Comparison of ENCODE assay signal across 33 mouse cellular contexts in the genomic region with DNA sequence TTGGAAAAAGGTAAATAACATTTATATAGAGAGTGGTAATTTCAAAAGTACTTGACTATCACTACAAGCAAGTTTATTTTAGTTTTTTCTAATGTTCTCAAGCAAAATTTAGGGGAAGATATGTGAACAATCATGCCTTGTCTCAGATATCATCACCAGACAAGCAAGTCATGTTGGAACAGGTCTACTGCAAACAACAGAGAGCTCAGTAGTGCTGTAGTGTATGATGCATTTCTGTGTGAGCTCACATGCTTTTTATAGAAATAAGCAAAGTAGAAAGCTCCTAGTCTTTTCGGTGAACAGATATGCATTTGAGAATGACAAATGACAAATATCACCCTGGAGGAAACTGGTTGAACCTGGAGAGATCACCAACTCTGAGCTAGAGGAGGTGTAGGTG. TPM values are rescaled to one million over a fixed set of nuclear protein-coding genes. Genes with fewer than 3 reads are reported as not detected.
"Had no signal": no experiment of that assay in that cellular context is flagged by ENCODE, and none has a peak within 500 bp of the region (broad histone marks: within the 10 kb centered on the region; RNA-seq: fewer than 3 reads in every experiment).

Gene Skint8 (plus strand): TSS at position 301 of the 400 bp plus-strand sequence.

- H3K4me2 ChIP-seq: embryonic facial prominence, embryonic 12.5 days; embryonic facial prominence, embryonic 13.5 days; embryonic facial prominence, embryonic 15.5 days; forebrain, embryonic 12.5 days; forebrain, embryonic 13.5 days; forebrain, embryonic 15.5 days had no signal

- H3K36me3 ChIP-seq: embryonic facial prominence, embryonic 12.5 days; embryonic facial prominence, embryonic 13.5 days; embryonic facial prominence, embryonic 15.5 days; forebrain, embryonic 10.5 days; forebrain, embryonic 12.5 days; forebrain, embryonic 15.5 days; heart, embryonic 10.5 days had no signal

- H3K4me1 ChIP-seq: embryonic facial prominence, embryonic 12.5 days; embryonic facial prominence, embryonic 13.5 days; embryonic facial prominence, embryonic 15.5 days; forebrain, embryonic 10.5 days; forebrain, embryonic 12.5 days; forebrain, embryonic 13.5 days; forebrain, embryonic 15.5 days; heart, embryonic 10.5 days had no signal

- H3K4me3 ChIP-seq: embryonic facial prominence, embryonic 12.5 days; embryonic facial prominence, embryonic 13.5 days; embryonic facial prominence, embryonic 15.5 days; erythroblast, embryonic 14.5 days; forebrain, embryonic 10.5 days; forebrain, embryonic 12.5 days; forebrain, embryonic 13.5 days; forebrain, embryonic 15.5 days; gastrocnemius, adult 2 months; heart, adult 2 months; heart, embryonic 10.5 days had no signal

- DNase-seq: cerebellum, adult 8-10 months; cerebellum, adult 9-10 months; cerebellum, adult 9-11 months; cerebellum, postnatal 10 days; cerebellum, postnatal 14 days; cerebellum, postnatal 25 days; cerebellum, postnatal 36 days; embryo, embryonic 11 days; forebrain, postnatal 0 days; gastrocnemius, adult 2 months; gastrocnemius, postnatal 10 days; gastrocnemius, postnatal 14 days; gastrocnemius, postnatal 25 days; gastrocnemius, postnatal 36 days; heart, adult 11 months; heart, adult 18-20 months; heart, adult 2 months had no signal

- H3K9me3 ChIP-seq: embryonic facial prominence, embryonic 12.5 days; embryonic facial prominence, embryonic 13.5 days; embryonic facial prominence, embryonic 15.5 days; forebrain, embryonic 12.5 days; forebrain, embryonic 15.5 days; heart, embryonic 10.5 days had no signal

- H3K9ac ChIP-seq: embryonic facial prominence, embryonic 12.5 days; embryonic facial prominence, embryonic 13.5 days; embryonic facial prominence, embryonic 15.5 days; forebrain, embryonic 12.5 days; forebrain, embryonic 13.5 days; forebrain, embryonic 15.5 days; forebrain, postnatal 0 days had no signal

- H3K27me3 ChIP-seq: embryonic facial prominence, embryonic 12.5 days; embryonic facial prominence, embryonic 13.5 days; embryonic facial prominence, embryonic 15.5 days; forebrain, embryonic 12.5 days; forebrain, embryonic 13.5 days; forebrain, embryonic 15.5 days had no signal

- ATAC-seq: forebrain, embryonic 13.5 days; forebrain, embryonic 14.5 days; forebrain, embryonic 15.5 days; forebrain, embryonic 16.5 days; forebrain, postnatal 0 days had no signal

- H3K27ac ChIP-seq: embryonic facial prominence, embryonic 12.5 days; embryonic facial prominence, embryonic 13.5 days; embryonic facial prominence, embryonic 15.5 days; forebrain, embryonic 10.5 days; forebrain, embryonic 12.5 days; forebrain, embryonic 13.5 days; forebrain, embryonic 15.5 days; gastrocnemius, adult 2 months; heart, adult 2 months; heart, embryonic 10.5 days had no signal

RNA-seq across cellular contexts. Expression of gene Skint8, which starts in this region (rescaled TPM):
- polyA plus RNA-seq: cortical plate, adult 2 months; embryonic facial prominence, embryonic 11.5 days; embryonic facial prominence, embryonic 12.5 days; embryonic facial prominence, embryonic 13.5 days; erythroblast, embryonic 14.5 days; forebrain, embryonic 10.5 days; forebrain, embryonic 11.5 days; forebrain, embryonic 12.5 days; forebrain, embryonic 13.5 days; forebrain, embryonic 14.5 days; forebrain, embryonic 15.5 days; forebrain, embryonic 16.5 days; forebrain, postnatal 0 days; frontal cortex, adult 2 months; gonadal fat pad, adult 2 months; heart, adult 2 months; heart, embryonic 10.5 days had no signal
